ENCODE assay signal across 17 mouse cellular contexts in genomic region chr7:44015071-44015470, GRCm38 (mm10). TPM values are rescaled to one million over a fixed set of nuclear protein-coding genes. Genes with fewer than 3 reads are reported as not detected.
"Had no signal": no experiment of that assay in that cellular context is flagged by ENCODE, and none has a peak within 500 bp of the region (broad histone marks: within the 10 kb centered on the region; RNA-seq: fewer than 3 reads in every experiment).

No protein-coding gene starts in this region.

- DNase-seq: kidney, adult 11 months; kidney, adult 8-10 months; kidney, postnatal 10 days; kidney, postnatal 36 days; liver, embryonic 13.5 days; lung, adult 2 months; lung, postnatal 14 days; lung, postnatal 4 days; thymus, adult 18-20 months; thymus, postnatal 36 days had no signal

RNA-seq across cellular contexts. Expression of gene Klk1b26, which starts 3.1 kb away (rescaled TPM):
- total RNA-seq: layer of hippocampus, adult 8-10 months; layer of hippocampus, postnatal 10 days; layer of hippocampus, postnatal 36 days; left cerebral cortex, postnatal 14 days; liver, adult 2 months; megakaryocyte progenitor cell, adult 5-6 weeks; megakaryocyte-erythroid progenitor cell, adult 5-6 weeks had no signal

RNA-seq across cellular contexts. Expression of gene Klk1b11, which starts 19.4 kb away (rescaled TPM):
- total RNA-seq: layer of hippocampus, adult 8-10 months; layer of hippocampus, postnatal 10 days; layer of hippocampus, postnatal 36 days; left cerebral cortex, postnatal 14 days; liver, adult 2 months; megakaryocyte progenitor cell, adult 5-6 weeks; megakaryocyte-erythroid progenitor cell, adult 5-6 weeks had no signal

RNA-seq across cellular contexts. Expression of gene Klk1b27, which starts 37.0 kb away (rescaled TPM):
- total RNA-seq: layer of hippocampus, adult 8-10 months; layer of hippocampus, postnatal 10 days; layer of hippocampus, postnatal 36 days; left cerebral cortex, postnatal 14 days; liver, adult 2 months; megakaryocyte progenitor cell, adult 5-6 weeks; megakaryocyte-erythroid progenitor cell, adult 5-6 weeks had no signal

RNA-seq across cellular contexts. Expression of gene Klk1b9, which starts 39.2 kb away (rescaled TPM):
- total RNA-seq: layer of hippocampus, adult 8-10 months; layer of hippocampus, postnatal 10 days; layer of hippocampus, postnatal 36 days; left cerebral cortex, postnatal 14 days; liver, adult 2 months; megakaryocyte progenitor cell, adult 5-6 weeks; megakaryocyte-erythroid progenitor cell, adult 5-6 weeks had no signal

RNA-seq across cellular contexts. Expression of gene Klk1b1, which starts 48.5 kb away (rescaled TPM):
- total RNA-seq: layer of hippocampus, adult 8-10 months; layer of hippocampus, postnatal 10 days; layer of hippocampus, postnatal 36 days; left cerebral cortex, postnatal 14 days; liver, adult 2 months; megakaryocyte progenitor cell, adult 5-6 weeks; megakaryocyte-erythroid progenitor cell, adult 5-6 weeks had no signal
